Mouse (Mus musculus): ENCODE results near the gene Dnmbp. TPM values are rescaled to one million over a fixed set of nuclear protein-coding genes. Genes with fewer than 3 reads are reported as not detected.

Dnmbp gene
- polyA plus RNA-seq, 2 experiments = 23.3 to 33.0 TPM

GRCm38 (mm10) chr19:43880420-43880819 lies 59.6 kb downstream of the Dnmbp start:
- no peaks in the 10 kb centered on the region for H3K9me3 ChIP-seq (ENCODE audit: control insufficient read depth, low read length)
- 0 out of 2 replicates have a peak overlapping the region, but pooled peaks have one; percentile 92 for H3K27ac ChIP-seq (replicated peaks; ENCODE audit: low read depth, low read length)
- H3K27me3 ChIP-seq (ENCODE audit: control insufficient read depth, insufficient read depth, low read length) = no peaks in the 10 kb centered on the region
- TF ChIP-seq POLR2A (IDR thresholded peaks at IDR 0.05; ENCODE audit: borderline replicate concordance, extremely low read depth, insufficient read depth, insufficient read length) = no peak
- WGBS = 13% methylated on average over 3 of the region's 3 CpGs
- H3K4me1 ChIP-seq (ENCODE audit: control insufficient read depth, insufficient read depth, low read length) = peaks cover 36% of the 10 kb centered on the region
- H3K4me2 ChIP-seq (replicated peaks; ENCODE audit: low read depth, low read length, severe bottlenecking) = peak overlapping the region; percentile 71
- DNase-seq (ENCODE audit: low spot score) (no peak), ATAC-seq (ENCODE audit: low FRiP score, low read depth) (no peak)
- no peak overlapping the region for H3K9ac ChIP-seq (ENCODE audit: low read depth, low read length, severe bottlenecking)
- no peaks in the 10 kb centered on the region for H3K36me3 ChIP-seq (ENCODE audit: control insufficient read depth, insufficient read depth, low read length)
- no peak overlapping the region for H3K4me3 ChIP-seq (replicated peaks; ENCODE audit: low read length)

- H3K9ac ChIP-seq (ENCODE audit: low read depth, low read length, severe bottlenecking) = peak overlapping the region; percentile 82
- TF ChIP-seq POLR2A (IDR thresholded peaks at IDR 0.05; ENCODE audit: borderline replicate concordance, extremely low read depth, insufficient read depth, insufficient read length) = 0 out of 2 replicates have a peak, but pooled peaks have one; percentile 9
- no peaks in the 10 kb centered on the region for H3K9me3 ChIP-seq (ENCODE audit: control insufficient read depth, low read length)
- peak overlapping the region; percentile 71 for H3K4me2 ChIP-seq (replicated peaks; ENCODE audit: low read depth, low read length, severe bottlenecking)
- H3K4me3 ChIP-seq (replicated peaks; ENCODE audit: low read length) = peak overlapping the region; percentile 63
- peak; percentile 88 for DNase-seq (ENCODE audit: low spot score)
- peaks cover 36% of the 10 kb centered on the region for H3K4me1 ChIP-seq (ENCODE audit: control insufficient read depth, insufficient read depth, low read length)
- WGBS = 2% methylated on average over 33 of the region's 41 CpGs
- no peaks in the 10 kb centered on the region for H3K27me3 ChIP-seq (ENCODE audit: control insufficient read depth, insufficient read depth, low read length)
- ATAC-seq (ENCODE audit: low FRiP score, low read depth) = peak; percentile 89
- peak overlapping the region; percentile 92 for H3K27ac ChIP-seq (replicated peaks; ENCODE audit: low read depth, low read length)
- peaks cover 4% of the 10 kb centered on the region for H3K36me3 ChIP-seq (ENCODE audit: control insufficient read depth, insufficient read depth, low read length)
These were observed 60.4 kb downstream of the Dnmbp start for GRCm38 (mm10) chr19:43879401-43880212.

GRCm38 (mm10) chr19:43878111-43879092 lies 61.6 kb downstream of the Dnmbp start:
- Histone ChIP-seq H3K27ac (replicated peaks; ENCODE audit: low read depth, low read length) (peak overlapping the region; percentile 92), H3K4me3 (replicated peaks; ENCODE audit: low read length) (peak overlapping the region; percentile 63), H3K9me3 (ENCODE audit: control insufficient read depth, low read length) (no peaks in the 10 kb centered on the region), H3K36me3 (ENCODE audit: control insufficient read depth, insufficient read depth, low read length) (peaks cover 16% of the 10 kb centered on the region), H3K4me1 (ENCODE audit: control insufficient read depth, insufficient read depth, low read length) (peaks cover 33% of the 10 kb centered on the region), H3K27me3 (ENCODE audit: control insufficient read depth, insufficient read depth, low read length) (no peaks in the 10 kb centered on the region), H3K4me2 (replicated peaks; ENCODE audit: low read depth, low read length, severe bottlenecking) (peak overlapping the region; percentile 71), H3K9ac (ENCODE audit: low read depth, low read length, severe bottlenecking) (peak overlapping the region; percentile 82)
- no peak for TF ChIP-seq POLR2A (IDR thresholded peaks at IDR 0.05; ENCODE audit: borderline replicate concordance, extremely low read depth, insufficient read depth, insufficient read length)
- ATAC-seq (ENCODE audit: low FRiP score, low read depth) = no peak
- WGBS = 11% methylated on average over 17 of the region's 17 CpGs
- peak; percentile 49 for DNase-seq (ENCODE audit: low spot score)

- H3K4me1 ChIP-seq (ENCODE audit: control insufficient read depth, insufficient read depth, low read length) = peaks cover 26% of the 10 kb centered on the region
- H3K36me3 ChIP-seq (ENCODE audit: control insufficient read depth, insufficient read depth, low read length) = peaks cover 27% of the 10 kb centered on the region
- no peak overlapping the region for H3K4me2 ChIP-seq (replicated peaks; ENCODE audit: low read depth, low read length, severe bottlenecking)
- ATAC-seq (ENCODE audit: low FRiP score, low read depth) = no peak
- no peak overlapping the region for H3K4me3 ChIP-seq (replicated peaks; ENCODE audit: low read length)
- no peak overlapping the region for H3K27ac ChIP-seq (replicated peaks; ENCODE audit: low read depth, low read length)
- no peaks in the 10 kb centered on the region for H3K27me3 ChIP-seq (ENCODE audit: control insufficient read depth, insufficient read depth, low read length)
- H3K9ac ChIP-seq (ENCODE audit: low read depth, low read length, severe bottlenecking) = no peak overlapping the region
- TF ChIP-seq POLR2A (IDR thresholded peaks at IDR 0.05; ENCODE audit: borderline replicate concordance, extremely low read depth, insufficient read depth, insufficient read length) = no peak
- no peaks in the 10 kb centered on the region for H3K9me3 ChIP-seq (ENCODE audit: control insufficient read depth, low read length)
- DNase-seq (ENCODE audit: low spot score) = no peak
- 44% methylated on average over 8 of the region's 8 CpGs for WGBS
These were observed 62.6 kb downstream of the Dnmbp start for GRCm38 (mm10) chr19:43877364-43877763.

- H3K27me3 ChIP-seq (ENCODE audit: control insufficient read depth, insufficient read depth, low read length) = no peaks in the 10 kb centered on the region
- DNase-seq (ENCODE audit: low spot score) = no peak
- no peak overlapping the region for H3K4me2 ChIP-seq (replicated peaks; ENCODE audit: low read depth, low read length, severe bottlenecking)
- H3K36me3 ChIP-seq (ENCODE audit: control insufficient read depth, insufficient read depth, low read length) = peaks cover 40% of the 10 kb centered on the region
- H3K9ac ChIP-seq (ENCODE audit: low read depth, low read length, severe bottlenecking) = no peak overlapping the region
- no peak overlapping the region for H3K27ac ChIP-seq (replicated peaks; ENCODE audit: low read depth, low read length)
- TF ChIP-seq POLR2A (IDR thresholded peaks at IDR 0.05; ENCODE audit: borderline replicate concordance, extremely low read depth, insufficient read depth, insufficient read length) = no peak
- H3K4me3 ChIP-seq (replicated peaks; ENCODE audit: low read length) = no peak overlapping the region
- ATAC-seq (ENCODE audit: low FRiP score, low read depth) = no peak
- no peaks in the 10 kb centered on the region for H3K9me3 ChIP-seq (ENCODE audit: control insufficient read depth, low read length)
- WGBS = 57% methylated on average over 2 of the region's 2 CpGs
- H3K4me1 ChIP-seq (ENCODE audit: control insufficient read depth, insufficient read depth, low read length) = peaks cover 26% of the 10 kb centered on the region
These were observed 64.0 kb downstream of the Dnmbp start for GRCm38 (mm10) chr19:43875996-43876395.
